Mouse (Mus musculus) brain, embryonic 14.5 days (tissue): ENCODE results near the gene Cnn2. TPM values are rescaled to one million over a fixed set of nuclear protein-coding genes. Genes with fewer than 3 reads are reported as not detected.

ENCODE experiments used
- DNase-seq: peaks from one replicate; pipeline ENCODE4 v3.0.0-alpha.2; 2011; ENCODE audit warnings: low read depth
- CTCF ChIP-seq: fragments of 200-500 bp; IDR thresholded peaks from 2 replicates; pipeline ENCODE4 v1.5.1; 2012; ENCODE audit warnings: inconsistent platforms, mild to moderate bottlenecking, moderate library complexity, borderline replicate concordance; ENCODE audit not compliant: insufficient read depth, insufficient read length; ENCODE audit errors: extremely low read depth
- POLR2A ChIP-seq: fragments of 200-500 bp; IDR thresholded peaks from 2 replicates; pipeline ENCODE4 v1.6.1; 2012; ENCODE audit warnings: mild to moderate bottlenecking, inconsistent platforms, borderline replicate concordance; ENCODE audit not compliant: poor library complexity, insufficient read depth, insufficient read length, severe bottlenecking; ENCODE audit errors: extremely low read depth
- polyA plus RNA-seq: library from polyadenylated mRNA; depleted of rRNA; stranded (reverse); fragments of >200 nt; gene quantifications from 2 replicates; pipeline ENCODE4 v1.2.3, GENCODE M21; 2012

The Cnn2 gene
- polyA plus RNA-seq, 1 experiment, result 30.7 TPM

DNA sequence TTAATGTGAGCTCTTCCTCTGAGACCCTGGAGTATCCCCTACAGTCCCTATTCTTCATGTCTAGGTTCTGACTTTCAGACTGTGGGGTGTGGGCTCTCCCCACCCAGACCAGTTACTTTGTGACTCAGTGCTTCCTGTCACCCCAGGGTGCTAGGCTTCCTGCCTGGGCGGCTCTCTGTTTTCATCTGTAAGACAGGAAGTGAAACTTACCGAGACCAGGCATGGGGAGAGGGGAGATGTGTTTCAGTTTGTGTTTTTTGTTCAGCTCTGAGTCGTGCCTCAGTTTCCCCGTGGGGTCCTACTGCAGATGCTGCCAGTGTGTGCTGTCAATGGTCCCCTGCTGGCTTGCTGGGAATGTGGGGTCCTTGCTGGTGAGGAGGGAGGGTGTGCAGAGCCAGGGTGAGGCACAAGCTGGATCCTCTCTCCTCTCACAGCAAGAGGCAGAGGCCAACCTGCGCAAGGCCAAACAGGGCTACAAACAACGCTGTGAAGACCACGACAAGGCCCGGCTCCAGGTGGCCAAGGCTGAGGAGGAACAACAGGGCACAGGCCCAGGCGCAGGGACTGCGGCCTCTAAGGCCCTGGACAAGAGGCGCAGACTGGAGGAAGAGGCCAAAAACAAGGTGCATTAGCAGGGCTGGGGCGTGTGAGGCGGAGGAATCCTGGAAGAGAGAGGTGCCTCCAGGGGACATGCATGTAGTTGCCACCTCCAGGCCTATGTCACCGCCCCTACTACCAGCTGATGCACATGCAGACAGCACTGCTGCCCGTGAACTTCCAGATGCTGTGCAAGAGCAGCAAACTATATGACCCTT, 36.1 kb downstream of the Cnn2 start:
- no peak for DNase-seq
- TF ChIP-seq POLR2A (no peak), CTCF (no peak)

DNA sequence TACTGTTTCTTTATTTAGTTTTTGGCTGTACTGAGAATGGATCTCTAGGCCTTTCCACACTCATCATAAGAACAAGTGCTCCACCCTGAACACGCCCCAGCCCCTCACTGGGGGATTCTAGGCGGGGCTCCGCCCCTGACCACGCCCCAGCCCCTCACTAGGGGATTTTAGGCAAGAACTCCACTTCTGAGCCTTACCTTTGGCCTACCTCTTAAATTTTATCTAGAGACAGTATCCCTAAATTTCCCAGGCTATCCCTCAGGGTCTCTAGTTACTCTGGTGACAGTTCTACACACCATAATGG, 36.6 kb downstream of the Cnn2 start:
- DNase-seq, result no peak
- no peak for TF ChIP-seq POLR2A
- no peak for TF ChIP-seq CTCF

DNA sequence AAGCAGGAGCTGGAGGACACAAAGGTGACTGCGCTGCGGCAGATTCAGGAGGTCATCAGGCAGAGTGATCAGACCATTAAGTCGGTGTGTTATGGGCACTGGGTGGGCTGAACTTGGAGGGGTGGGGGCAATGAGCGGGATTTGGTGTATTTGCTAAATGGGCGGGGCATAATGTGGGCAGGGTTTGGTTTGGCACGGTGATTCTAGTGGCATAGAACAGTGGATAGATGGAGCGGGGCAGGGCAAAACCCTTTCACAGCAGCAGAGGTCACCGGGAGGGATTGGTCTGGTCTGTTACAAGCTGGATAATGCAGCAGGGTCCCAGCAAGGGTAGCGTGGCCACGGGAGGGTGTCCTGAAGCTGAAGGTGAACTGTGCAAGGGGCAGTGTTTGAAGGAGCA, 37.1 kb downstream of the Cnn2 start:
- DNase-seq, result no peak
- no peak for TF ChIP-seq CTCF
- no peak for TF ChIP-seq POLR2A

DNA sequence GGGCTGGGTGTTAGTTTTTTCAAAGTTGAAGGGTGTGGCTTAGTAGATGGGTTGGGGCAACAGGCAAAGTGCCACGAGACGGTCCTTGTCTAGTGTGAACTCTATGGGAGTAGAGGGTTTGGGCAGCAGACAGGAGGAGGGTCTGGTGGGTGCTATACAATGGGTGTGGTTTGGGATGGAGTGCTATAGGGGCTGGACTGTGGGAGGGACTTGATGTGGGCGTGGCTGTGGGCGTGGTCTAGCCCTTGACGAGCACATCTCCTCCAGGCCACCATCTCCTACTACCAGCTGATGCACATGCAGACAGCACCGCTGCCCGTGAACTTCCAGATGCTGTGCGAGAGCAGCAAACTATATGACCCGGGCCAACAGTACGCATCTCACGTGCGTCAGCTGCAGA, 37.5 kb downstream of the Cnn2 start:
- DNase-seq, result no peak

DNA sequence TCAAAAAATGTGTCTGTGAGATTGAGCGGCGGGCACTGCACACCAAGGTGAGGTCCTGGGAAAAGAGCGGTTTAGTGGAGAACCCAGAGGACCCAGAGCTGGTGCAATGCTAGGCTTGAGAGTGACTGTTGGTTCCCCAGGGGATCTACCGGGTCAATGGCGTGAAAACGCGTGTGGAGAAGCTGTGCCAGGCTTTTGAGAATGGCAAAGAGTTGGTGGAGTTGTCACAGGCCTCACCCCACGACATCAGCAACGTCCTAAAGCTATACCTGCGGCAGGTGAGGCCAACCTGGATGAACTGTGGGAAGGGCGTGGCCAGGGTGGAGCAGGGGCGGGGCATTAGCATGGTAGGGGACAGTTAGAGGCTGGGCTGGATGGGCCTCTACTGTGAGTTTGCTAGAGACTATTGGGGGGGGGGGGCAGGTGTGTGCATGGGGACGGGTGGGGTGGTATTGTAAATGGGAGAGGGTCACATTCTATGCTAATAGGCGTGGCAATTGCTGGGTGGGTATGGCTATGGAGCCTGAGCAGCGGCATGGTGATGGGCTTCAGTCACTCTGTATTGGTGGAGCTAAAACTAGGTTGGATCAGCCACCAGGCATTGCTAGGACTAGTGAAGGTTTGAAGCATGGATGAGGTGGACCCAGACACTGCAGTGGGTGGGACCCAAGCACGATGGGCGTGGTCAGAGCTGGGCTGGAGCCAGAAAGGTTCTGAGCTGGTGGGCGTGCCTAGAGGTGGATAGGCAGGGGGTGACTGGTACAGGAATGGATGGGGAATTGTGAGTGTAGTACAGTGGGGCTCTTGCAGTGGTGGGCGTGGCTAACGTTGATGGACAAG, 39.5 kb downstream of the Cnn2 start:
- TF ChIP-seq CTCF, result no peak
- no peak for TF ChIP-seq POLR2A
- no peak for DNase-seq

More for the DNA sequence above, 37.5 kb downstream of the Cnn2 start:
- no peak for TF ChIP-seq CTCF
- no peak for TF ChIP-seq POLR2A

DNA sequence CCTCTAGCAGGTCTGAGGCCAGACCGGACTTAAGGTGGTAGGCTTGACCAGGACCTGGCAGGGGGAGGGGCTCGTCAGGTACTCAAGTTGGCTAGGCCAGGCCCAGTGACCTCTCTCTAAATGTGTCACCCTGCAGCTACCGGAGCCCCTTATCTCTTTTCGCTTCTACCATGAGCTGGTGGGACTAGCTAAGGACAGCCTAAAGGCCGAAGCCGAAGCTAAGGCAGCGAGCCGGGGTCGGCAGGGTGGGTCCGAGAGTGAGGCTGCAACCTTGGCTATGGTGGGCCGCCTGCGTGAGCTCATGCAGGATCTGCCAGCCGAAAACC, 40.1 kb downstream of the Cnn2 start:
- TF ChIP-seq POLR2A (no peak), CTCF (no peak)
- no peak for DNase-seq

DNA sequence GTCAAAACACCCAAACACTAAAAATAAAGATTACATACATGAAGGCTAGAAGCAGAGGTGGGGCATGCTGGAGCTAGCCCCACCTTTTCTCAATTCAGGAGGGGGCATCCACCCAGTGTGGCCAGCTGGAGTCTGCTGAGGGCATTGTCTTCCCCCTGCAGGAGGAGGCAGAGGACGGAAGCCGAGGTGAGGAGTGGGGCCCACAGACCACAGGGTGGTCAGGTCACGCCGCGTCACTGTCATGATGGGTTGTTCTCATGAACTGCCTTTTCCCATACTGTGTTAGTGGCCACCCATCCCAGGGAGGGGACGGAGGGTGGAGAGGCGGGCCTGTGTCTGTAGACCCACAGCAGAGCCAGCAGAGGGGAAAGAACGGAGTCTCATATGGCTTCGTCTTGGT, 41.8 kb downstream of the Cnn2 start:
- no peak for DNase-seq
- TF ChIP-seq POLR2A (no peak), CTCF (no peak)

DNA sequence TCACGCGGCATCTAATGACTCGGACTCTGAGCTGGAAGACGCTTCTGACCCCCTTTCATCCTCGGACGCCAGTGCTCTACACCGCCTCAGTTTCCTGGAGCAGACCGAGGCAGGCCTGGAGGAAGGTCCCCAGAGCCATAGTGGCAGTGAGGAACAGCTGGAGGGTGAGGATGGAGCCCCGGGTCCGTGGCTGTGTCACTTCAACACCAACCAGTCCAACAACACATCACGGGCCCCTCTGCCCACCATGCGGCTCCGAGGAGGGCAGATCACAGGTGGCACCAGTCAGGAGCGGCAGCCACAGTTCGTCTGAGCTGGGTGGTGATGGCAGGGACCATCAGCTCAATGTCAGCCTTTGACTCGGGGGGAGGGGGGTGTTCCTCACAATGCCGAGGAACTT, 42.4 kb downstream of the Cnn2 start:
- no peak for TF ChIP-seq CTCF
- TF ChIP-seq POLR2A, result no peak
- no peak for DNase-seq

DNA sequence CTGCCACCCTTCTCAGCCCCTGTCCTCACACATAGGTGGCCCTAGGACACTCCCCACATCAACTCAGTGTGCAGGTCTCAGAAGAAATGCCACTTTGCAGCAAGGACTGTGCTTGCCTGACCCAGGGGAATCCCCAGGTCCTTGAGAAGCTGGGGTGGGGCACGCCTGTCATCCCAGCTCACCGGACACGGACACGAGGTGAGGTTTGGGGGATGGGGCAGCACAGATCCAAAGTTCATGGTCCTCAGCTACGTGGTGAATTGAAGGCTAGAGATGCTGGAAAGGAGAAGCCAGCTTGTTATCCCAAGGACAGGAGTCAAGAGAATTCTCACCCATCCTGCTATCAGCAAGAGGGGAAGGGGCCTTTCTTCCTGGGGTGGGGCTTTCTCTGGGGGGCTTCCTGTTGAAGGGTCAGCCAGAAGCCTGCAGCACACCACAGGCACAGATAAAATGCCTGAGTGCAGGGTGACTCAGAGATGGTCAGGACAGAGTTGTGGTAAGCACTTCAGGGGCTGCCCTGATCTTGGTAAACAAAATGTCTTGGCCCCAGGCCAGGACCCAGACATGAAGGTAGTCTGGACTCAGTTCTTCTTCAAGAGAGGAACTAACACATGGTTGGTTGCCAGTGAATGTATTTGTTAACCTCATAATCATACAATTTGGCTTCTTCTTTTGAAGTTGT, 44.6 kb downstream of the Cnn2 start:
- DNase-seq, result no peak
- TF ChIP-seq CTCF (no peak), POLR2A (no peak)

DNA sequence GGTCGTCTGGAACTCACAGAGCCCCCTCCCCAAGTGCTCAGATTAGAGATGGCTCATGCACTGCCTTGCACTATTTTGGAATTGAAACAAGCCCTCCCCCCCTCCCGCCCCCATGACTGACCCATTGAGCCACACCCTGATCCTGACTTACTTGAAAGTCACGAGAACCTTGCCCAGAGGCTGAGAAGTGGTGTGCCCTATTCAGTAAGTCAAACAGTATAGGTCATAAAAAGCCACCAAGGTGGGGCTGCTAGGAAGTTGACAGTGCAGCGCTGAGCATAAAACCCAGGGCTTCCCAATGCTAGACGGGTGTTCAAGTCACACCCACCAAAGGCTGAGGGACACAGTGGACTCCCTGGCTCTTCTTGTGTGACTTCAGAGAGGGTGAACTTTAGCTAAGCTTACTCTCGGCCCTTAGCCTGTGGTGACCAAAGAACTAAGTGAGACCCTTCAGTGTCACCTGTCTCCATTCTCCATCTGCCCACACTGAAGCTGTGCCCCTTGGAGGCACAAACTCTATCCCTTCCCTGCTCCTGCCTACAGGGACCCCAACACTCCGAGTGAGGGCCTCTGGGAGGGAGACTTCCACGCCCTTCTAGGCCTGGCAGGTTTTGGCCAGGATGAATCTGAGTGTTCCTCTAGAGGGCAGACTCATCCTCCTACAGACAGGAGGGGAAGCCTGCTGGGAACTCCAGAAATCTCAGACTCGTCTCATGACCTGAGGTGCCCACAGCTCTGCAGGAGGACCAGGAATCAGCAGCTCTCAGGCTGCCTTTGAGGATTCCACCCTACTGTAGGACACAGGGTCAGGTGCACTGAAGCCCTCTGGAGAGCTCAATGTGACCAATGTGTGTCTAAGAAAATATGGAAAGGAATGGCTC, 45.4 kb downstream of the Cnn2 start:
- peak; percentile 40 for DNase-seq
- no peak for TF ChIP-seq POLR2A
- peak; percentile 35; the same call in 1 of the 2 replicates for TF ChIP-seq CTCF
